8 mouse cellular contexts compared by ENCODE assay signal in genomic region chr4:59782853-59783684, GRCm38 (mm10). TPM values are rescaled to one million over a fixed set of nuclear protein-coding genes. Genes with fewer than 3 reads are reported as not detected.
A peak's percentile ranks its signal among the peaks of the same experiment; 100 is the strongest.
DNase-seq lines count a peak whose midpoint lies in the region; ATAC-seq and TF ChIP-seq lines count a peak whose summit lies in the region.

No protein-coding gene starts in this region.

- WGBS in lung, adult 2 months: under 1% methylated on average over 47 of the region's 47 CpGs
- WGBS in liver, embryonic 14.5 days (ENCODE audit: insufficient replicate concordance): under 1% methylated on average over 47 of the region's 47 CpGs

- peak overlapping the region; percentile 59 for H3K27ac ChIP-seq in bone marrow macrophage, adult 2 months (ENCODE audit: insufficient read depth, low read depth, low read length)
- peak overlapping the region; percentile 34; the same call in 1 of the 2 replicates for H3K27ac ChIP-seq in liver, embryonic 14.5 days

- H3K9me3 ChIP-seq in liver, embryonic 14.5 days (ENCODE audit: control insufficient read depth, low read length): no peaks in the 10 kb centered on the region

- H3K36me3 ChIP-seq in liver, embryonic 14.5 days (replicated peaks; ENCODE audit: control insufficient read depth, insufficient read depth, low read depth): no peaks in the 10 kb centered on the region; the same call in 1 of the 2 replicates
- no peaks in the 10 kb centered on the region; the same call in 1 of the 2 replicates for H3K36me3 ChIP-seq in splenic B cell, adult 2 months (ENCODE audit: control insufficient read depth, insufficient read depth, low read length, poor library complexity, severe bottlenecking)

- H3K4me1 ChIP-seq in lung, adult 2 months (ENCODE audit: control insufficient read depth, insufficient read depth, low read length): peaks cover 3% of the 10 kb centered on the region; the same call in 1 of the 2 replicates
- H3K4me1 ChIP-seq in bone marrow macrophage, adult 2 months (ENCODE audit: control insufficient read depth, insufficient read depth, low read length): peaks cover 20% of the 10 kb centered on the region
- H3K4me1 ChIP-seq in liver, embryonic 14.5 days (replicated peaks; ENCODE audit: control insufficient read depth in 2 of 2, insufficient read depth in 2 of 2, low read length in 1 of 2): peaks cover 0 to 9% of the 10 kb centered on the region in 2 experiments; a peak in 2 of 4 replicates

- peak overlapping the region; percentile 96 for H3K4me2 ChIP-seq in liver, embryonic 14.5 days (ENCODE audit: low read depth)

- no peak for TF ChIP-seq POLR2A in lung, adult 2 months (IDR thresholded peaks at IDR 0.05; ENCODE audit: borderline replicate concordance, extremely low read depth, low read depth, low read length)
- TF ChIP-seq POLR2A in bone marrow macrophage, adult 2 months (IDR thresholded peaks at IDR 0.05; ENCODE audit: borderline replicate concordance, low read depth, low read length): no peak

- H3K9ac ChIP-seq in liver, embryonic 14.5 days (replicated peaks): peak overlapping the region; percentile 90

- no peak for DNase-seq in lung, adult 2 months
- DNase-seq in lung, postnatal 14 days: no peak
- no peak for DNase-seq in liver, embryonic 14.5 days (ENCODE audit: low read depth in 3 of 3, low spot score in 3 of 3)
- DNase-seq in splenic B cell, adult 2 months (ENCODE audit: low read depth, low spot score): peak; percentile 72
- no peak for DNase-seq in ovary, postnatal 10 days (ENCODE audit: low spot score)
- no peak for DNase-seq in gastrocnemius, adult 8-10 months (ENCODE audit: low spot score in 2 of 2)

- H3K4me3 ChIP-seq in lung, adult 2 months (replicated peaks; ENCODE audit: extremely low read depth, low read depth, low read length): peak overlapping the region; percentile 91
- H3K4me3 ChIP-seq in bone marrow macrophage, adult 2 months (ENCODE audit: insufficient read depth, low read length): peak overlapping the region; percentile 87
- peak overlapping the region; percentile 88 to 98 for H3K4me3 ChIP-seq in liver, embryonic 14.5 days (ENCODE audit: insufficient read depth in 1 of 2, low read depth in 2 of 2, low read length in 2 of 2)

- TF ChIP-seq EP300 in liver, embryonic 14.5 days (IDR thresholded peaks at IDR 0.05; ENCODE audit: low read depth): no peak

- peak; percentile 52 for ATAC-seq in granulocyte monocyte progenitor cell, adult 5-6 weeks (replicated peaks; ENCODE audit: poor library complexity, severe bottlenecking)
- peak; percentile 40 for ATAC-seq in liver, embryonic 14.5 days (ENCODE audit: insufficient read depth)

- no peaks in the 10 kb centered on the region for H3K27me3 ChIP-seq in liver, embryonic 14.5 days (ENCODE audit: control insufficient read depth, insufficient read depth, low read length)
- H3K27me3 ChIP-seq in splenic B cell, adult 2 months (ENCODE audit: control insufficient read depth, insufficient read depth, low read length, poor library complexity, severe bottlenecking): no peaks in the 10 kb centered on the region

- TF ChIP-seq CTCF in lung, adult 2 months (IDR thresholded peaks at IDR 0.05; ENCODE audit: insufficient read depth, low read length): no peak
- no peak for TF ChIP-seq CTCF in bone marrow macrophage, adult 2 months (IDR thresholded peaks at IDR 0.05; ENCODE audit: low read depth, low read length)
- 0 out of 2 replicates have a peak, but pooled peaks have one; percentile 1 for TF ChIP-seq CTCF in liver, embryonic 14.5 days (IDR thresholded peaks at IDR 0.05; ENCODE audit: low read depth)

RNA-seq across cellular contexts. Expression of gene Inip, which starts 18.3 kb away (rescaled TPM):
- polyA plus RNA-seq in lung, adult 2 months (2012; rRNA removed): 6.8 and 8.9 TPM in 2 replicates
- polyA plus RNA-seq in bone marrow macrophage, adult 2 months (2012; ENCODE audit: insufficient read depth, insufficient read length, missing spikeins): 24.6 and 29.5 TPM in 2 replicates
- 49.9 and 71.0 TPM in 2 replicates for total RNA-seq in granulocyte monocyte progenitor cell, adult 5-6 weeks (2014; fragmentation: Nextera tagmentation)
- 55.9 and 60.1 TPM in 2 replicates for total RNA-seq in granulocyte monocyte progenitor cell, adult 5-6 weeks (2017)
- 4.9 and 8.1 TPM in 2 replicates for polyA plus RNA-seq in liver, embryonic 14.5 days (2012; rRNA removed)
- 16.7 and 17.0 TPM in 2 replicates for polyA plus RNA-seq in liver, embryonic 14.5 days (2014; fragmentation: Nextera tagmentation; extraction: Ambion mirVana)
- 1 to 10 TPM; 2.4 to 3.8 (median 3.0) TPM for total RNA-seq in gastrocnemius, adult 8-10 months (2022)

RNA-seq across cellular contexts. Expression of gene Snx30, which starts 22.6 kb away (rescaled TPM):
- polyA plus RNA-seq in lung, adult 2 months (2012; rRNA removed): 5.1 and 7.0 TPM in 2 replicates
- 29.7 and 33.3 TPM in 2 replicates for polyA plus RNA-seq in bone marrow macrophage, adult 2 months (2012; ENCODE audit: insufficient read depth, insufficient read length, missing spikeins)
- 18.8 and 23.8 TPM in 2 replicates for total RNA-seq in granulocyte monocyte progenitor cell, adult 5-6 weeks (2014; fragmentation: Nextera tagmentation)
- total RNA-seq in granulocyte monocyte progenitor cell, adult 5-6 weeks (2017): 21.7 and 25.8 TPM in 2 replicates
- polyA plus RNA-seq in liver, embryonic 14.5 days (2012; rRNA removed): 1.2 and 1.6 TPM in 2 replicates
- polyA plus RNA-seq in liver, embryonic 14.5 days (2014; fragmentation: Nextera tagmentation; extraction: Ambion mirVana): 2.2 and 2.5 TPM in 2 replicates
- 1 to 10 TPM; 2.9 to 4.5 (median 3.8) TPM for total RNA-seq in gastrocnemius, adult 8-10 months (2022)
